Mouse (Mus musculus): Measurements from ENCODE around the gene Zfp229. TPM values are rescaled to one million over a fixed set of nuclear protein-coding genes. Genes with fewer than 3 reads are reported as not detected.
A peak's percentile ranks its signal among the peaks of the same experiment; 100 is the strongest.
"Not testable (repeated sequence)": the region's sequence is repeated elsewhere in the genome, so short reads cannot be mapped to it uniquely, and the experiment has no call there.

Gene Zfp229
- polyA plus RNA-seq (2015; fragmentation: Nextera tagmentation; extraction: Ambion mirVana): 1.4 and 1.8 TPM in 2 replicates

GRCm38 (mm10) chr17:21730495-21730894, at the start of gene Zfp229:
TSS of gene Zfp229 (plus strand) at chr17:21730795.
- not testable (repeated sequence) for H3K4me2 ChIP-seq; H3K27ac ChIP-seq (replicated peaks); H3K4me3 ChIP-seq (replicated peaks); ATAC-seq (ENCODE audit: insufficient read depth); H3K9ac ChIP-seq; H3K27me3 ChIP-seq; H3K9me3 ChIP-seq (replicated peaks); H3K36me3 ChIP-seq (replicated peaks); H3K4me1 ChIP-seq (replicated peaks)
- WGBS (ENCODE audit: insufficient replicate concordance): 86% methylated on average over 19 of the region's 22 CpGs

- no peak within 1 kb of the TSS for H3K27ac ChIP-seq (replicated peaks)
- no peak within 1 kb of the TSS for H3K4me3 ChIP-seq (replicated peaks)
- WGBS (ENCODE audit: insufficient replicate concordance): 76% methylated on average over 3 of the region's 3 CpGs
- no peak for ATAC-seq (ENCODE audit: insufficient read depth)
- no peak within 1 kb of the TSS for H3K4me2 ChIP-seq
- H3K4me1 ChIP-seq (replicated peaks): 0 out of 2 replicates have a peak, but pooled peaks cover 4% of the 10 kb centered on the region
- H3K9me3 ChIP-seq (replicated peaks): no peaks in the 10 kb centered on the region
- H3K36me3 ChIP-seq (replicated peaks): peaks cover 26% of the 10 kb centered on the region
- no peaks in the 10 kb centered on the region for H3K27me3 ChIP-seq
- H3K9ac ChIP-seq: no peak within 1 kb of the TSS
Measured at GRCm38 (mm10) chr17:21691560-21691959, 39.0 kb upstream of the Zfp229 start, which contains the start of gene Gm10226. TSS of gene Gm10226 (plus strand) at chr17:21691860.

GRCm38 (mm10) chr17:21693342-21693741, 37.3 kb upstream of the Zfp229 start:
- Histone ChIP-seq H3K27me3 (no peaks in the 10 kb centered on the region), H3K9ac (no peak overlapping the region), H3K9me3 (replicated peaks) (no peaks in the 10 kb centered on the region), H3K27ac (replicated peaks) (no peak overlapping the region), H3K4me1 (replicated peaks) (0 out of 2 replicates have a peak, but pooled peaks cover 4% of the 10 kb centered on the region), H3K4me3 (replicated peaks) (no peak overlapping the region), H3K4me2 (no peak overlapping the region), H3K36me3 (replicated peaks) (peaks cover 26% of the 10 kb centered on the region)
- no peak for ATAC-seq (ENCODE audit: insufficient read depth)
- 70% methylated on average over 3 of the region's 3 CpGs for whole genome bisulfite sequencing (ENCODE audit: insufficient replicate concordance)

- Histone ChIP-seq H3K4me2 (no peak overlapping the region), H3K27ac (replicated peaks) (no peak overlapping the region), H3K4me3 (replicated peaks) (no peak overlapping the region), H3K9me3 (replicated peaks) (no peaks in the 10 kb centered on the region), H3K9ac (no peak overlapping the region), H3K36me3 (replicated peaks) (peaks cover 7% of the 10 kb centered on the region), H3K4me1 (replicated peaks) (0 out of 2 replicates have a peak, but pooled peaks cover 7% of the 10 kb centered on the region), H3K27me3 (no peaks in the 10 kb centered on the region)
- peak; percentile 54 for ATAC-seq (ENCODE audit: insufficient read depth)
Measured at GRCm38 (mm10) chr17:21696073-21696472, 34.5 kb upstream of the Zfp229 start.

GRCm38 (mm10) chr17:21702281-21703240, 28.0 kb upstream of the Zfp229 start:
- peak; percentile 97 for ATAC-seq (ENCODE audit: insufficient read depth)
- Histone ChIP-seq H3K27me3 (no peaks in the 10 kb centered on the region), H3K36me3 (replicated peaks) (no peaks in the 10 kb centered on the region), H3K4me1 (replicated peaks) (peaks cover 39% of the 10 kb centered on the region), H3K4me2 (peak overlapping the region; percentile 61), H3K9ac (peak overlapping the region; percentile 31; the same call in 1 of the 2 replicates), H3K9me3 (replicated peaks) (no peaks in the 10 kb centered on the region), H3K27ac (replicated peaks) (peak overlapping the region; percentile 84), H3K4me3 (replicated peaks) (peak overlapping the region; percentile 14; the same call in 1 of the 2 replicates)
- 14% methylated on average over 5 of the region's 5 CpGs for WGBS (ENCODE audit: insufficient replicate concordance)

GRCm38 (mm10) chr17:21703414-21703813, 27.2 kb upstream of the Zfp229 start:
- no peak for ATAC-seq (ENCODE audit: insufficient read depth)
- Histone ChIP-seq H3K27ac (replicated peaks) (peak overlapping the region; percentile 84), H3K9me3 (replicated peaks) (no peaks in the 10 kb centered on the region), H3K4me1 (replicated peaks) (peaks cover 42% of the 10 kb centered on the region), H3K9ac (0 out of 2 replicates have a peak overlapping the region, but pooled peaks have one; percentile 31), H3K27me3 (no peaks in the 10 kb centered on the region), H3K36me3 (replicated peaks) (no peaks in the 10 kb centered on the region), H3K4me3 (replicated peaks) (no peak overlapping the region), H3K4me2 (no peak overlapping the region)
- WGBS (ENCODE audit: insufficient replicate concordance): 18% methylated on average over 1 of the region's 1 CpGs

DNA sequence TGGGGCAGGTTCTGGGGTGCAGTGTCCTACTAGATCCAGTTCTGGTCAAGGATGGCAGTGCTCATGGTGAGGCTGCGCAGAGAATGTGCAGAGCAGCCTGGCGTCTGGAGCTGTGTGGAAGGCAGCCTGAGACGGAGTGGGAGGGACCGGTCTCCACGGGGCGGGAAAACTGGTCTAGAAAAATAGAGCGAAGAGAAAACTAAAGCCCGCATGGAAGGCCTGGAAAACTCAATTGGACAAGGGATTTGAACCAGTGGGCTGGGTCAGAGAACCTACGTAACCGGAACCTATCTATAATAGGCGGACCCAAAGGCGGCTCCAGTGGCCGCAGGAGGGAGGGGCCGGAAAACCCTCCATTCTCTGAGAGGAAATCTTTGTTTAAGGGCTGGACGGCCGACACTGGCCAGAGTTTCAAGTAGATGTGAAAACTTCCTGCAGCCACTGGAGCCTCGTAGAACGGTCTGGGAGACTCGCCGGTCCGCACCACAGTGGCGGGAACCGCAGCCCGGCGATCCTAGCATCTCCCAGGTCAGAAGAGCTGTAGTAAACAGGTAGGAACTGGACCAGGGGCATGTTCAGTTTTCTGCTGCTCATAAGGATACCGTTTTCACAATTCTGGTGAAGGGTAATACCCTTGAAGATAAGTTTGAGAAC, 23.1 kb upstream of the Zfp229 start, which contains the start of gene Zfp760:
Gene Zfp760, plus strand, starts transcription at position 399 of the 654 bp plus-strand sequence.
- Histone ChIP-seq H3K4me3 (replicated peaks) (peak within 1 kb of the TSS; percentile 77), H3K36me3 (replicated peaks) (peaks cover 13% of the 10 kb centered on the region), H3K9ac (peak within 1 kb of the TSS; percentile 73), H3K27ac (replicated peaks) (peak within 1 kb of the TSS; percentile 89), H3K27me3 (no peaks in the 10 kb centered on the region), H3K4me1 (replicated peaks) (peaks cover 38% of the 10 kb centered on the region), H3K9me3 (replicated peaks) (no peaks in the 10 kb centered on the region), H3K4me2 (peak within 1 kb of the TSS; percentile 82)
- WGBS (ENCODE audit: insufficient replicate concordance): 5% methylated on average over 26 of the region's 26 CpGs
- peak; percentile 76 for ATAC-seq (ENCODE audit: insufficient read depth)

DNA sequence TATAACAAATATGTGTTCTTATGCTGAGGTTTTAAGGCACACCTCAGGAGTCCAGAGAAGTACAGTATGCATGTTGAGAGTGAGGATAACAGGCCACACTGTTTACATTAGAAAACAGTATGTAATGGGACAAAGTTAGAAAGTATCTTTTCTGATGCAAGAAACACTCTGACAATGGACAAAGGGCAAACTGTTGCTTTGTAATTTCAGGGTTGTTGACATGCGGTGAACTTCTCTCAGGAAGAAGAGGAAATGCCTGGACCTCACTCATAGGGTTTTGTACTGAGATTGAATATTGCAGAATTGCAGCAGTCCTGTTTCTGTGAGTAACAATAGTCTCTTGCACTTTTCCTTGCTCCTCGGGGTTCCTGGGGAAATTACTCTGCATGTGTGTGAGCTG, 22.2 kb upstream of the Zfp229 start:
- H3K4me3 ChIP-seq (replicated peaks): peak overlapping the region; percentile 77
- no peak for ATAC-seq (ENCODE audit: insufficient read depth)
- peak overlapping the region; percentile 82 for H3K4me2 ChIP-seq
- peaks cover 28% of the 10 kb centered on the region for H3K4me1 ChIP-seq (replicated peaks)
- no peaks in the 10 kb centered on the region for H3K9me3 ChIP-seq (replicated peaks)
- WGBS (ENCODE audit: insufficient replicate concordance): 27% methylated on average over 2 of the region's 2 CpGs
- peak overlapping the region; percentile 34 for H3K27ac ChIP-seq (replicated peaks)
- H3K36me3 ChIP-seq (replicated peaks): peaks cover 16% of the 10 kb centered on the region
- H3K27me3 ChIP-seq: no peaks in the 10 kb centered on the region
- H3K9ac ChIP-seq: peak overlapping the region; percentile 53

DNA sequence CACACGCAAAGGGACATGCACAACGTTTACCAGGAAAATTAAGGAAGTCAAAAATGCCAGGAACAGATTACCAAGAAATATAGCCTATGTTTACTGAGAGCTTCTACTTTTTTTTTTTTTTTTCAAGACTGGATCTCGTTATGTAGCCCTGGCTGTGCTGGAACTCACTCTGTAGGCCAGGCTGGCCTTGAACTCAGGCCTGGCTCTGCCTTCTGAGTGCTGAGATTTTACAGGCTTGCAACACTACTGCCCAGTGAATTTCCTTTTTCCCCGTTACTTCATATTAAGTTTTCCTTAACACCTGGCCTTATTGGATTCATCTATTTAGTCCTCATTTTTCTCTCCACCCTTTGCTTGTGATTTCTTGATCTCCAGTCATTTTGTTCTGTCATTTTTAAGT, 2.5 kb downstream of the Zfp229 start:
- 67% methylated on average over 4 of the region's 4 CpGs for WGBS (ENCODE audit: insufficient replicate concordance)
- H3K9ac ChIP-seq: peak overlapping the region; percentile 78
- no peak for ATAC-seq (ENCODE audit: insufficient read depth)

GRCm38 (mm10) chr17:21733529-21734031, 3.0 kb downstream of the Zfp229 start:
- Histone ChIP-seq H3K4me2 (peak overlapping the region; percentile 73), H3K9ac (peak overlapping the region; percentile 78), H3K27ac (replicated peaks) (peak overlapping the region; percentile 83), H3K36me3 (replicated peaks) (0 out of 2 replicates have a peak, but pooled peaks cover 5% of the 10 kb centered on the region), H3K4me3 (replicated peaks) (peak overlapping the region; percentile 83), H3K27me3 (no peaks in the 10 kb centered on the region), H3K4me1 (replicated peaks) (peaks cover 9% of the 10 kb centered on the region), H3K9me3 (replicated peaks) (no peaks in the 10 kb centered on the region)
- ATAC-seq (ENCODE audit: insufficient read depth): peak; percentile 98
- WGBS (ENCODE audit: insufficient replicate concordance): under 1% methylated on average over 27 of the region's 27 CpGs

More for the DNA sequence above, 2.5 kb downstream of the Zfp229 start:
- Histone ChIP-seq H3K9me3 (replicated peaks) (no peaks in the 10 kb centered on the region), H3K36me3 (replicated peaks) (0 out of 2 replicates have a peak, but pooled peaks cover 5% of the 10 kb centered on the region), H3K4me3 (replicated peaks) (peak overlapping the region; percentile 83), H3K4me1 (replicated peaks) (peaks cover 9% of the 10 kb centered on the region), H3K27ac (replicated peaks) (peak overlapping the region; percentile 83), H3K4me2 (peak overlapping the region; percentile 73), H3K27me3 (no peaks in the 10 kb centered on the region)
